Mouse (Mus musculus) bone marrow, adult 2 months (tissue): ENCODE results near the gene Sept9. TPM values are rescaled to one million over a fixed set of nuclear protein-coding genes. Genes with fewer than 3 reads are reported as not detected.

Experiments
- H3K27ac ChIP-seq: fragments of 200-500 bp; 2 replicates; pipeline ENCODE4 v1.5.1; 2012; ENCODE audit warnings: low read depth, mild to moderate bottlenecking, control low read depth, inconsistent platforms, low read length; ENCODE audit not compliant: control insufficient read depth, poor library complexity, insufficient read depth
- H3K4me1 ChIP-seq: fragments of 200-500 bp; 2 replicates; pipeline ENCODE4 v1.6.1; 2011; ENCODE audit warnings: low read length; ENCODE audit not compliant: control insufficient read depth, insufficient read depth
- H3K4me3 ChIP-seq: fragments of 200-500 bp; replicated peaks from 2 replicates; pipeline ENCODE3; 2011; ENCODE audit warnings: mild to moderate bottlenecking, low read depth, low read length, control low read depth; ENCODE audit not compliant: control insufficient read depth
- CTCF ChIP-seq: fragments of 200-500 bp; IDR thresholded peaks from 2 replicates; pipeline ENCODE4 v1.5.1; 2011; ENCODE audit warnings: low read length, control low read depth; ENCODE audit not compliant: control insufficient read depth, insufficient read depth
- POLR2A ChIP-seq: fragments of 200-500 bp; IDR thresholded peaks from 2 replicates; pipeline ENCODE4 v1.6.1; 2011; ENCODE audit warnings: low read depth, mild to moderate bottlenecking, control low read depth, low read length, borderline replicate concordance; ENCODE audit not compliant: control insufficient read depth
- WGBS: fragments of 180-500 bp; shearing (Covaris S2); methylation state at CpG from one replicate; pipeline ENCODE4 v1.1.7; 2018; 5-methylcytosine and 5-hydroxymethylcytosine counted together
- polyA plus RNA-seq: library from polyadenylated mRNA; stranded (reverse); fragments of >200 nt; gene quantifications from 2 replicates; pipeline ENCODE4 v1.2.4, GENCODE M21; 2011; ENCODE audit warnings: low replicate concordance; ENCODE audit not compliant: missing spikeins, insufficient read depth, insufficient read length

The Sept9 gene
- polyA plus RNA-seq, 1 experiment = 51.6 TPM

GRCm38 (mm10) chr11:117264162-117265021 is 64.9 kb downstream of the Sept9 start:
- H3K27ac ChIP-seq = no peak overlapping the region
- WGBS = 72% methylated on average over 13 of the region's 13 CpGs
- no peak overlapping the region for H3K4me3 ChIP-seq
- H3K4me1 ChIP-seq = no peaks in the 10 kb centered on the region
- TF ChIP-seq POLR2A = no peak
- no peak for TF ChIP-seq CTCF

- Histone ChIP-seq H3K4me3 (peak overlapping the region; percentile 54), H3K4me1 (no peaks in the 10 kb centered on the region), H3K27ac (no peak overlapping the region)
- 3% methylated on average over 18 of the region's 18 CpGs for WGBS
- TF ChIP-seq CTCF (no peak), POLR2A (no peak)
Observed at GRCm38 (mm10) chr11:117265270-117265980, 66.0 kb downstream of the Sept9 start.

- Histone ChIP-seq H3K4me3 (peak overlapping the region; percentile 54), H3K4me1 (no peaks in the 10 kb centered on the region), H3K27ac (no peak overlapping the region)
- no peak for TF ChIP-seq POLR2A
- no peak for TF ChIP-seq CTCF
- WGBS = under 1% methylated on average over 69 of the region's 69 CpGs
Observed at GRCm38 (mm10) chr11:117265981-117266905, 66.8 kb downstream of the Sept9 start.

- WGBS = under 1% methylated on average over 37 of the region's 37 CpGs
- peak overlapping the region; percentile 52 for H3K4me3 ChIP-seq
- H3K4me1 ChIP-seq = no peaks in the 10 kb centered on the region
- TF ChIP-seq CTCF = no peak
- TF ChIP-seq POLR2A = no peak
- peak overlapping the region; percentile 8; the same call in 1 of the 2 replicates for H3K27ac ChIP-seq
Observed at GRCm38 (mm10) chr11:117266906-117267721, 67.7 kb downstream of the Sept9 start.

DNA sequence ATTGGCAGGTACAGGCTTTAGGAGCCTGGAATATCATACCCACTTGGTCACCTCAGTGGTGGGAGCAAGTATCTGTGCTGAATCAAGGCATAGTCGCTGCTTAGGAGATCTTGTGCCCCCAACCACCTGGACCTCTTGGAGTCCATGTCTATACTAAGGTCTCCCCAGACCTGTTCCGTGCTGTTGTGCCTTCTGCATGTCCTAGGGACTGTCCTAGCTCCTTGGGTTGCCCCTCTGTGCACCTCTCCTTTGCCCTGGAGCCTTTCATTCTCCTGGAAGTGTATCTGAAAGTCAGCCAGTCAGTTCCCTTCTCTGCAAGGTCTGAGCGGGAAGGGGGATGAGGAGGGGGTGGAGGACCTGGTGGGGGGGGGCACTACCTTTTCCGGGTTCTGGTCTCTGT is 68.4 kb downstream of the Sept9 start:
- no peak overlapping the region for H3K27ac ChIP-seq
- no peaks in the 10 kb centered on the region for H3K4me1 ChIP-seq
- 20% methylated on average over 4 of the region's 4 CpGs for WGBS
- TF ChIP-seq POLR2A (no peak), CTCF (no peak)
- no peak overlapping the region for H3K4me3 ChIP-seq

DNA sequence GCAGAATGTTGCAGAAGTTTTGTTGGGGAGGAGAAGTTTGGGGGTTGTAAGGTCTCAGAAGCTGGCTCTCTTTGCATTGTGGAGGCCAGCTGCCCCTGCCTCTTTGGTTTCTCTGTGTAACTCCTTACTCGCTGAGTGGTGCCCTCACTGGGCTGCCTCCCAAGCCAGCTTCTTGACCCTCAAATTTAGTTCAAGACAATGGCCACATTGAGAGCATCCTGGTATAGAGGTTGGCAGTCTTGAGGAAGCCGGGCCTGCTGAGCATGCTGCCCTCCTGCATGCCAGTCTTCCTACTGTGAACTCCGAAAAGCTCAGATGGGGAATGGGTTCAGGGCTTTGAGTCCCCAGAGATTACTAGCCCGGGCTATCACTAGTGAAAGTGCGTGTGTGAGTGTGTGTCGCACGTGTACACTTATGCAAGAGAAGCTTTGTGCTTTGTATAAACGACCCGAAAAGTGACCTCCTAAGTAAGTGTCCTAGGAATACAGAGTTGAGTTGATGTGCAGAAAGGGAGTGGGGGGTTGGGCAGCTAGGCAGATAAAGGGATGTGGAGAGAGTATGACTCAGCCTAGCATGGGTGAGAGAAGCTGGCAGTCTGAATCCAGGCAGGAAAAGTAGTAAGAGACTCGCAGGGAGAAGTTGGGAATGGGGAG is 69.0 kb downstream of the Sept9 start:
- TF ChIP-seq POLR2A = no peak
- no peak for TF ChIP-seq CTCF
- H3K27ac ChIP-seq = no peak overlapping the region
- 65% methylated on average over 10 of the region's 10 CpGs for WGBS
- H3K4me3 ChIP-seq = no peak overlapping the region
- no peaks in the 10 kb centered on the region for H3K4me1 ChIP-seq

DNA sequence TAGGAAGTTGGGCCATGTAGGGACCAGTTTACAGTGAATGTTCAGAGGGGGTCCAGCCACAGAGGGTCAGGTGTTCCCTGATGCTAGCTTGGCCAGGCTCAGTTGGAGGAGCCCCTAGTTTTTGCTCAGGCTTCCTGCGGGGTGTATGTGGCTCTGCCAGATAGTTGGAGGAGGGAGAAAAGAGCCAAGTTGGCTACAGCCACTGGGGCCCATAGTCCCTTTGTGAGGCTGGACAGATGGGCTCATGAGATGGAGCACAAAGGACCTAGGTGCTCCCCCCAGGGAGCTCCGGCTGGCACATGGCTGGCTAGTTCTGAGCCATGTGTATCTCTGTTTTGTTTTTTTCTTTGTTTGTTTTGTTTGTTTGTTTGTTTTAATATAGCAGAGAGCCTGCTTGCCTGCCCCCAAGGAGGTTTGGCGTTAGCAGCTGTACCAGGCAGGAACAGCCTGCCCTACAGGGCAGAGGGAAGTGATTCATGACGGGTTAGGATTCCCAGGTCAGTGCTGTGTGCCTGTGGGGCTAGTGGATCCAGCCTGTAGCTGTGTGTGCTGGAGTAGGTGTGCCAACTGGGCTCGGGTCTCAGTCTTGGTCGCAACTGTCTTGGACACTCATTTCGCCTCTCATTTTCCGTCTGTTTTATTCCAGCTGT is 69.7 kb downstream of the Sept9 start:
- H3K27ac ChIP-seq = no peak overlapping the region
- TF ChIP-seq CTCF (no peak), POLR2A (no peak)
- H3K4me1 ChIP-seq = no peaks in the 10 kb centered on the region
- 63% methylated on average over 8 of the region's 8 CpGs for WGBS
- no peak overlapping the region for H3K4me3 ChIP-seq
